Mouse (Mus musculus) forebrain, embryonic 11.5 days (tissue): Measurements from ENCODE around the gene St6galnac1. TPM values are rescaled to one million over a fixed set of nuclear protein-coding genes. Genes with fewer than 3 reads are reported as not detected.

ENCODE experiments used
- ATAC-seq: fragments of 200-750 bp; cut with Nextera tagmentation; replicated peaks from 2 replicates; pipeline ENCODE4 v1.8.0; 2017; ENCODE audit warnings: moderate TSS enrichment; ENCODE audit not compliant: low FRiP score
- DNase-seq: peaks from one replicate; pipeline ENCODE4 v3.0.0-alpha.2; 2017; ENCODE audit warnings: low spot score
- H3K27ac ChIP-seq: fragments of 300-500 bp; sonication (generic); 2 replicates; pipeline ENCODE4 v1.5.1; 2014; ENCODE audit warnings: low read depth, low read length
- H3K27me3 ChIP-seq: fragments of 300-500 bp; sonication (generic); 2 replicates; pipeline ENCODE4 v1.6.1; 2014; ENCODE audit warnings: mild to moderate bottlenecking, low read length, mixed read lengths; ENCODE audit not compliant: control insufficient read depth, insufficient read depth
- H3K36me3 ChIP-seq: fragments of 300-500 bp; sonication (generic); 2 replicates; pipeline ENCODE4 v1.6.1; 2014; ENCODE audit warnings: mild to moderate bottlenecking, low read length, moderate library complexity, mixed read lengths; ENCODE audit not compliant: control insufficient read depth, insufficient read depth
- H3K4me1 ChIP-seq: fragments of 300-500 bp; sonication (generic); replicated peaks from 2 replicates; pipeline ENCODE4 v1.6.1; 2014; ENCODE audit warnings: low read length, mixed read lengths; ENCODE audit not compliant: control insufficient read depth, insufficient read depth
- H3K4me2 ChIP-seq: fragments of 300-500 bp; sonication (generic); 2 replicates; pipeline ENCODE4 v1.6.1; 2014; ENCODE audit warnings: low read depth, mild to moderate bottlenecking, low read length, moderate library complexity, mixed read lengths; ENCODE audit not compliant: severe bottlenecking
- H3K4me3 ChIP-seq: fragments of 300-500 bp; sonication (generic); 2 replicates; pipeline ENCODE4 v1.5.1; 2014; ENCODE audit warnings: low read depth, low read length
- H3K9ac ChIP-seq: fragments of 300-500 bp; sonication (generic); 2 replicates; pipeline ENCODE4 v1.6.1; 2014; ENCODE audit warnings: low read length
- H3K9me3 ChIP-seq: fragments of 300-500 bp; sonication (generic); 2 replicates; pipeline ENCODE4 v1.6.1; 2016; ENCODE audit warnings: low read length, mixed read lengths; ENCODE audit not compliant: control insufficient read depth
- WGBS: fragments of 180-500 bp; shearing (Covaris S2); extraction: QIAGEN DNeasy Blood & Tissue Kit; methylation state at CpG from one replicate; pipeline ENCODE4 v1.1.7; 2014; 5-methylcytosine and 5-hydroxymethylcytosine counted together
- polyA plus RNA-seq: library from polyadenylated mRNA; unstranded; fragments of >200 nt; fragmentation: Nextera tagmentation; extraction: Ambion mirVana; gene quantifications from 2 replicates; pipeline ENCODE4 v1.2.1, GENCODE M21; 2014

The St6galnac1 gene
- polyA plus RNA-seq, 1 experiment from 2014 or later, result not detected

DNA sequence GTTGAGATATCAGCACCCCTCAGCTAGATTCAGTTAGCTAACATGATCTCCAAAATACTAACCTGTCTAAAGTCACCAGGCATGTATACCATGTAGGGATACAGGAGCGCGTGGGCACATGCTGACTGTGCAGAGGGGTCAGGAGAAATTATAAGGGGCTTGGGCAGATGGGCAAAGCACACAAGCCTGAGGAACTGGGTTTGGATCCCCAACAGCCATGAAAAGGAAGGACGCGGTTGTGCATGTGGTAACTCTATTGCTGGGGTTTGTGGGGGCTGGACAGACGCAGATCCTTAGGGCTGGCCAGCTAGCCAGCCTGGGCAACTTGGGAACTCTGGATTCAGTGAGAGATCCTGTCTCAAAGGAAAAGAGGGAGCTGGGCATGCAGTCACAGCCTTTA is 42.3 kb upstream of the St6galnac1 start:
- no peak overlapping the region for H3K4me3 ChIP-seq
- H3K9me3 ChIP-seq, result no peaks in the 10 kb centered on the region
- H3K4me1 ChIP-seq, result peaks cover 23% of the 10 kb centered on the region
- H3K9ac ChIP-seq, result no peak overlapping the region
- H3K27me3 ChIP-seq, result no peaks in the 10 kb centered on the region
- DNase-seq, result peak; percentile 30
- no peak overlapping the region for H3K27ac ChIP-seq
- no peak overlapping the region for H3K4me2 ChIP-seq
- ATAC-seq, result no peak
- WGBS, result 95% methylated on average over 5 of the region's 5 CpGs
- no peaks in the 10 kb centered on the region for H3K36me3 ChIP-seq

DNA sequence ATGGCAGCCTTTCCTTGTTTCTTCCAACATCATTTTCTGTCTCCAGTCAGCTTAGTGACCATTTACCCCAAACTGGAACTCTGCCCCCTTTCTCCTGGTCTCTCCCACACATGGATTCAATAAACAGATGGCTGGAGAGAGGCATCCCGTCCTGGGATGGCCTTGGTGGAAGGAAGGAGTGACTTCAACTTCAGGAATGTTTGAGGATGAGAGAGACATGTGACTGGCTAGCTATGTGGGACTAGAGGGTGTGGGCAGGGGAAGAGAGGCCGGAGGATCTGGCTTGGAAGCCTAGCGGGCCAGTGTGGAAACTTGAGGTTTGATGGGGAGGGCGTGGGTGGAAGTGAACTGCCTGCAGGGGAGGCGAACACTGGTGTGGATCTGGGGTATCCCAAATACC is 41.5 kb upstream of the St6galnac1 start:
- 83% methylated on average over 5 of the region's 5 CpGs for WGBS
- ATAC-seq, result no peak
- Histone ChIP-seq H3K36me3 (no peaks in the 10 kb centered on the region), H3K27me3 (no peaks in the 10 kb centered on the region), H3K9ac (no peak overlapping the region), H3K27ac (no peak overlapping the region), H3K4me2 (no peak overlapping the region), H3K4me3 (no peak overlapping the region), H3K4me1 (peaks cover 23% of the 10 kb centered on the region), H3K9me3 (no peaks in the 10 kb centered on the region)
- DNase-seq, result peak; percentile 48

DNA sequence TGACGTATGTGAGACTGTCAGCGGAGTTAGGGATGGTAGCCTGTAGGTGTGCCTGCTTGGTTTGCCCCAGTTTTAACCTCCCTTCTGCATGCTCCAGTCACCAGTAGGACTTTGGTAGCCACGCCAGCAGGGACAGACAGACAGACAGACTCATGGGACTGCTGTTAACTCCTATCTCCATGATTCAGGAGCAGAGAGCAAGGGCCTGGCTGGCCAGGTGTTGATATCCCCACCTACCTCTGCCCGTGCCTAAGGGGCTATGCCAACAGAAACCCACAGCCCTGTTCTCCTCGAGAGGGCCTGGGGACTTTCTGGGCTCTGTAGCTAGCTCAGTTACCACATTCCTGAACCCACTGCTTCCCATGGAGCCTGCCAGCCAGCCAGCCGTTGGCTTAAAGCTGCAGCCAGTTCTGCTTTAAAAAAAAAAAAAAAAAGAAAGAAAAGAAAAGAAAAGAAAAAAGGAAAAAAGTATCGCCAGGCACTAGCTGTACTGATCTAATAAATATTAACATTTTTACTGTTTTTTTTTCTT is 39.6 kb upstream of the St6galnac1 start:
- H3K9ac ChIP-seq, result peak overlapping the region; percentile 33
- ATAC-seq (no peak), DNase-seq (no peak)
- no peak overlapping the region; the same call in 1 of the 2 replicates for H3K4me2 ChIP-seq
- H3K36me3 ChIP-seq, result no peaks in the 10 kb centered on the region
- H3K9me3 ChIP-seq, result no peaks in the 10 kb centered on the region
- peaks cover 36% of the 10 kb centered on the region for H3K4me1 ChIP-seq
- H3K27ac ChIP-seq, result peak overlapping the region; percentile 80; the same call in 1 of the 2 replicates
- no peaks in the 10 kb centered on the region for H3K27me3 ChIP-seq
- WGBS, result 23% methylated on average over 7 of the region's 7 CpGs
- H3K4me3 ChIP-seq, result no peak overlapping the region

DNA sequence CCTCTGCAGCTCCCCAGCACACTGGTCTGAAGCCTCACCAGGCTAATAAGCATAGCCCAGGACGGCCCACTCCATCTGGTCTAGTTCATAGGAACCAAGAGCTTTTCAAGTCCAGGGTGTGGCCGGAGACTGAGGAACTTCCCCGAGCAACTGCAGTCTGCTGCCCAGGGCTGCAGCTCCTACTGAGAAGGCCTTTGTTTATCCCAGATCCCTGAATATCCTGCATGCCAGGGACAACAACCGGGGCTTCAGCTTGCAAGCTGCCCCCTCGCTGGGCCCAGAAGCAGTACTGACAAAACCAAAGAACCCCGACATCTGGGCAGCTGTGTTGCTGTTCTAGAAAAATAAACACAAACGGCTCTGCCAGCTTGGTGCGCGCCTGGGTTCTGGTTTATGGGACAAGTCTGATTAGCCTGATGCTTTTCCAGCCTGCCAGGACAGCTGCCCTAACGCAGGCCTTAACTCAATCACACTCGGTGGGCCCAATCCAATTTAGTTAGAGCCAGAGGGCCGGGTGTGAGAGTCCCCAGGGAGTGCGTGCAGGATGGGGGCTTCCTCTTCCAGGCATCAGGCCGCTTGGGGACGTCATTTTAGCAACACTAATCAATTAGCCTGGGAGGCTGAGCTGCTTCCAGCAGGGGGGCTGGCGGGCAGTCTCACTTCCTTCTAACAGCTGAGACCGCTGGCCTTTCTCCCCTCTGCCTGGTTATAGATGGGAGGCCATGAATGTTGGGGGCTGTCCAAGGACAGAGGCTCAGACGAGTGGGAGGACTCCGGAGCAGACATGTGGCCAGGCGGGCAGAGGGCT is 39.0 kb upstream of the St6galnac1 start:
- Histone ChIP-seq H3K27me3 (no peaks in the 10 kb centered on the region), H3K9ac (peak overlapping the region; percentile 33), H3K4me1 (peaks cover 36% of the 10 kb centered on the region), H3K4me3 (no peak overlapping the region), H3K36me3 (no peaks in the 10 kb centered on the region), H3K27ac (peak overlapping the region; percentile 80), H3K4me2 (no peak overlapping the region; the same call in 1 of the 2 replicates), H3K9me3 (no peaks in the 10 kb centered on the region)
- DNase-seq, result peak; percentile 72
- no peak for ATAC-seq
- 5% methylated on average over 20 of the region's 20 CpGs for WGBS

DNA sequence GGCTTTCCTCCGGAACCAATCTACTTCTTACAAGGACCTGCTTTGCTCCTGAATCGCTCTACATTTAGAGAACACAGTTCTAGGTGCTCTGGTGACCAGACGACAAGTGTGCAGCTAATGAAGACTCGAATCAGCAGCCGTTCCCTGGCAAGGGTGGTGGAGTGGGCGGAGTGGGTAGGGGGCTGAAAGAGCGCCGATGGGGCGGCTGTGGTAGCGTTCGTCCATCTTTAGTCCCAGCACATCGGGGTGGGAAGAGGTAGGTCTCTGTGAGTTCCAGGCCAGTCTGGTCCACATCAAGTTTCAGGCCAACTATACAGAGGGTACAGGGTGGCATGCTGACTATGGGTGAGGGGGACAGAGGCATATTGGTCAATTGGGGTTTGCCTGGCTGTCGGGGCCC is 38.3 kb upstream of the St6galnac1 start:
- ATAC-seq, result no peak
- Histone ChIP-seq H3K9ac (peak overlapping the region; percentile 9; the same call in 1 of the 2 replicates), H3K4me3 (no peak overlapping the region), H3K36me3 (no peaks in the 10 kb centered on the region), H3K4me2 (no peak overlapping the region), H3K27ac (peak overlapping the region; percentile 80), H3K9me3 (no peaks in the 10 kb centered on the region), H3K4me1 (peaks cover 36% of the 10 kb centered on the region), H3K27me3 (no peaks in the 10 kb centered on the region)
- peak; percentile 54 for DNase-seq
- 71% methylated on average over 13 of the region's 13 CpGs for WGBS

DNA sequence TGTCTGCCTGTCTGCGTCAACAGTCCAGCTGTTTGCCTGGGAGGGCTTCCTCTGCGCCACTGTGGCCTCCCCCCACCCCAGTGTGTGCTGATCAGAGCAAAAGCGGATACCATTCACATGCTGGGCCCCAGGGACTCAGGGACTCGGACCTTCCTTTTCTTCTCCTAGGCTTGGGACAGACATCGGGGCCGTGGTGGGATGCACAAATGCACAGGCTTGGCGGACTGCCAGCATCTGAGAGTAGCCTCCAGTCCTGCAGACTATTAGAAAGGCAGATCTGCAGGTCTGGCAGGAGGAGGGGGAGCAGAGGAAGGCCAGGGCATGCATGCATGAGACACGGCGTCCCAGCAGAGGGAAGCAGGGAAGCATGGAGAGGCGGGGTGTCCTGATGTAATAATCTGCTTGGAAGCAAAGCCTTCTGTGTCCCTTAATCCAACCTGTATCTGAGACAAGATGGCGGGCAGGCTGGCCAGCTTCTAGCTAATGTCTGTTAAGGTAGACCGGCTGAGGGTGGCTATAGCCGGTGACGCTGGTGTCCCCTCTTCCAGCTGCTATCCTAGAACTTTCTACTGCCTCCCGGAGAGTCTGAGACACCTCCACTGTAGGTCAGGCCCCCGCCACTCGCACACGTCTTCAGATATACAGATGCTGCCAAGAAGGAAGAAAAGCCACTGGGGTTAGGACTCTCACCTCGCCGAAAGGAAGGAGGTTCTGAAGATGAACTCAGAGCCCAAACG is 37.7 kb upstream of the St6galnac1 start:
- ATAC-seq, result 0 out of 2 replicates have a peak, but pooled peaks have one; percentile 26
- Histone ChIP-seq H3K4me2 (0 out of 2 replicates have a peak overlapping the region, but pooled peaks have one; percentile 24), H3K27ac (peak overlapping the region; percentile 80), H3K36me3 (no peaks in the 10 kb centered on the region), H3K27me3 (no peaks in the 10 kb centered on the region), H3K4me3 (no peak overlapping the region), H3K9me3 (no peaks in the 10 kb centered on the region), H3K9ac (0 out of 2 replicates have a peak overlapping the region, but pooled peaks have one; percentile 21), H3K4me1 (peaks cover 36% of the 10 kb centered on the region)
- 47% methylated on average over 21 of the region's 21 CpGs for WGBS
- peak; percentile 81 for DNase-seq

DNA sequence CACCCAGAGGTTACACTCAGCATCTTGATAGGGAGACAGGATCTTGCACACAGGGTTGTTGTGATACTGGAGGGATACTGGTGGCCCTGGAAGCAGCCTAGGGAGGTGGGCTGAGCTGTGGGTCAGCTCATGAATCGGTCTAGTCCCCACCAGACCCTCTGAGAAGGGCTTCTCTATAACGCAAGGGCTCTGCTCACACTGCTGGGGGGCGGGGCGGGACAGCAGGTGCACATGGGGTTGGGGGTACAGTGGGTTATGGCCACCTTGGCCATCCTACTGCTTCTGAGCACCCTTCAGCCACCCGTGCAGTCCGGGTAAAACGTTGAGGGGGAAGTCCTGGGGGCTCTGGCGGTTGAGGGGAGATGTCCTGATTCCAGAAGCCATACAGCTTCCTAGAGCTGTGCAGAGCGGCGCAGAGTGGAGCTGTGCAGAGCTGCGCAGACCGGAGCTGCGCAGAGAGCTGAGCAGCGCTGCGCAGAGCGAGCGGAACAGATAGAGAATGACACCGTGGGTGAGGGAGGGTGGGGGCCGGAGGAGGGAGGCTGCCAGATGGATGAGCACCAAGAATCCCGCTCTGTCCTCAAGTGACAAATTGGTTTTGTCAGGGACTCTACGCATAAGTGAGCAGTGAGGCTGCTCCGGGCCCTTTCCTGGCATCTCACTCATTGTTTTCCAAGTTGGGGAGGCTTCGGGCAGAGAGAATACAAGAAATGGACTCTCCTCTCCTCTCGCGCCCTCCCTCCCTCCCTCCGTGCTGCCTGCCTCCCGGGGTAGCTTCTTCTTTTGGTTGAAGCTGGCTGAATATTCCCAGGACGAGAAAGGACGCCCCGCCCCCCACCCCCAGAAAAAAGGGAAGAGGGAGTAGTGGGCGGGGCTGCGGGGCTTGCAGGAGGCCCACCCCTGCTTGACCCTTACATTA is 35.9 kb upstream of the St6galnac1 start:
- no peaks in the 10 kb centered on the region for H3K9me3 ChIP-seq
- H3K36me3 ChIP-seq, result no peaks in the 10 kb centered on the region
- H3K4me3 ChIP-seq, result peak overlapping the region; percentile 25
- peak overlapping the region; percentile 84 for H3K27ac ChIP-seq
- no peaks in the 10 kb centered on the region for H3K27me3 ChIP-seq
- peak overlapping the region; percentile 74 for H3K4me2 ChIP-seq
- WGBS, result 3% methylated on average over 32 of the region's 32 CpGs
- peak; percentile 84 for ATAC-seq
- H3K4me1 ChIP-seq, result peaks cover 36% of the 10 kb centered on the region
- DNase-seq, result peak; percentile 84
- peak overlapping the region; percentile 55 for H3K9ac ChIP-seq

DNA sequence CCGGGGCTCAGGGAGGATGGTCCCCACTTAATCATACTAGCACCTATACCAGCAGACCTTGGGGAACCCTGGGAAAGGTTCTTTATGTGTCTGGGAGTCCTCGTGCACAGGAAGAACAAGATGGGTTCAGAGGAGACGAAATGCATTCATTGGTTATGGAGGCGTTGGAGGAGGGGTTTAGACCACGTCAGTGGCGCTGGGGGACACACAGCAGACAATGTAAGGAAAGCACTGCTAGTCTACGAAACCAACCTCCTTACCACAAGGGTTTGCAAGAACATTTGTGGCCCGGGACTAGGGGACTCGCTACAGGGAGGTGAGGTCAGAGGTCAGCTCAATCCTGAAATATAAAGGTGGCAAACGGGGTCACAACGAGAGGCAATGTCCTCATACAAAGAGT is 35.2 kb upstream of the St6galnac1 start:
- H3K9ac ChIP-seq, result no peak overlapping the region; the same call in 1 of the 2 replicates
- 49% methylated on average over 11 of the region's 11 CpGs for WGBS
- peaks cover 36% of the 10 kb centered on the region for H3K4me1 ChIP-seq
- no peak overlapping the region for H3K4me3 ChIP-seq
- ATAC-seq (no peak), DNase-seq (peak; percentile 49)
- H3K36me3 ChIP-seq, result no peaks in the 10 kb centered on the region
- H3K9me3 ChIP-seq, result no peaks in the 10 kb centered on the region
- peak overlapping the region; percentile 74; the same call in 1 of the 2 replicates for H3K4me2 ChIP-seq
- peak overlapping the region; percentile 84; the same call in 1 of the 2 replicates for H3K27ac ChIP-seq
- no peaks in the 10 kb centered on the region for H3K27me3 ChIP-seq
